Mouse (Mus musculus): Measurements from ENCODE around the gene Pml.

DNA sequence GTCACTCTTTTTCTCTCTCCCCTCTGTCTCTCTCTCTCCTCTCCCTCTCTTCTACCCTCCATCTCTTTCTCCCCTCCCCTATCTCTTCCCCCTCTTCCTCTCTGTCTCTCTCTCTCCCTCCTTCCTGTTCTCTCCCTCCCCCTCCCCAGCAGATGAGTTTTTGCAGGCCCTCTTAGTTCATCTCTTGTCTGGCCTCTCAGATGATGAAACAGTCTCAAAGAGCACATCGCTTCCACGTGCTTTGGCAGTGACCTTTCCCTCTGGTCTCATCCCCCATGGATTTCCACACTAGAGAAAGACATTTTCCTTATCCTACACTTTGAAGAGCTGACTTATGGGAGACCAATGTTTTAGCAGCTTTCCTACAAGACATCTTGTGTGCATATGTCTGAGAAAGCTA lies 76.7 kb downstream of the Pml start:
- TF ChIP-seq EP300 (IDR thresholded peaks at IDR 0.05; ENCODE audit: insufficient read depth, low read depth, low read length) (no peak), CTCF (IDR thresholded peaks at IDR 0.05; ENCODE audit: low read depth, low read length) (no peak)

Data from ES-Bruce4 (cell line).